10 mouse cellular contexts compared by ENCODE assay signal in genomic region chr1:89621952-89622351, GRCm38 (mm10).
DNase-seq lines count a peak whose midpoint lies in the region; ATAC-seq lines count a peak whose summit lies in the region.
"Had no signal": no experiment of that assay in that cellular context is flagged by ENCODE, and none has a peak within 500 bp of the region (broad histone marks: within the 10 kb centered on the region; RNA-seq: fewer than 3 reads in every experiment).

No protein-coding gene starts in this region.

- ATAC-seq in heart, embryonic 16.5 days (replicated peaks; ENCODE audit: extremely low read depth, insufficient read depth, low FRiP score) = no peak
- no peak; the same call in 1 of the 2 replicates for ATAC-seq in megakaryocyte-erythroid progenitor cell, adult 5-6 weeks (replicated peaks; ENCODE audit: low FRiP score, low TSS enrichment, poor library complexity, severe bottlenecking)
- ATAC-seq: Patski had no signal

- H3K27ac ChIP-seq in heart, embryonic 16.5 days (ENCODE audit: low read length) = peak overlapping the region; percentile 88

- H3K9ac ChIP-seq in heart, embryonic 16.5 days (ENCODE audit: low read length) = peak overlapping the region; percentile 38

- peak; percentile 66 for DNase-seq in testis, postnatal 10 days (ENCODE audit: low spot score)
- DNase-seq in testis, postnatal 14 days (ENCODE audit: low spot score) = no peak
- DNase-seq in cerebellum, postnatal 10 days = peak; percentile 82 to 93
- DNase-seq in skeletal muscle tissue, adult 2 months (ENCODE audit: low read depth, low spot score) = peak; percentile 90
- DNase-seq in embryo, embryonic 10.5 days (ENCODE audit: low spot score) = no peak
- DNase-seq in left cerebral cortex, adult 11 months (ENCODE audit: low spot score) = no peak

- H3K36me3 ChIP-seq in heart, embryonic 16.5 days (ENCODE audit: control insufficient read depth, insufficient read depth) = no peaks in the 10 kb centered on the region

- no peak overlapping the region for H3K4me3 ChIP-seq in heart, embryonic 16.5 days (ENCODE audit: low read length)
- H3K4me3 ChIP-seq: megakaryocyte, embryonic 14.5 days had no signal

- H3K9me3 ChIP-seq in heart, embryonic 16.5 days (replicated peaks; ENCODE audit: control insufficient read depth, low read length) = no peaks in the 10 kb centered on the region
- H3K9me3 ChIP-seq: megakaryocyte, embryonic 14.5 days had no signal

- no peaks in the 10 kb centered on the region for H3K27me3 ChIP-seq in heart, embryonic 16.5 days (ENCODE audit: control insufficient read depth, insufficient read depth, low read length)
- H3K27me3 ChIP-seq: Patski had no signal

- no peak overlapping the region for H3K4me2 ChIP-seq in heart, embryonic 16.5 days (ENCODE audit: low read depth, low read length)

- WGBS in heart, embryonic 16.5 days = 53% methylated on average over 8 of the region's 8 CpGs

- H3K4me1 ChIP-seq in heart, embryonic 16.5 days (ENCODE audit: control insufficient read depth, insufficient read depth, low read length) = peaks cover 78% of the 10 kb centered on the region
- H3K4me1 ChIP-seq: megakaryocyte, embryonic 14.5 days had no signal

Comparison
In these comparisons a context has a peak if more than half of its experiments do, and no peak if none do; other contexts are left out.
1. DNase-seq: peak in testis, postnatal 10 days (single experiment), cerebellum, postnatal 10 days (2 of 2) and skeletal muscle tissue, adult 2 months (single experiment); none in testis, postnatal 14 days (single experiment), embryo, embryonic 10.5 days (single experiment) and left cerebral cortex, adult 11 months (single experiment).